Mouse (Mus musculus) testis, adult 2 months (tissue): ENCODE measurements around the gene Kif1b. TPM values are rescaled to one million over a fixed set of nuclear protein-coding genes. Genes with fewer than 3 reads are reported as not detected.

ENCODE experiments used
- H3K27ac ChIP-seq: fragments of 200-500 bp; 2 replicates; pipeline ENCODE4 v1.5.1; 2012; ENCODE audit warnings: low read depth, low read length; ENCODE audit not compliant: control insufficient read depth, insufficient read depth
- H3K27me3 ChIP-seq: fragments of 200-500 bp; 2 replicates; pipeline ENCODE4 v1.6.1; 2012; ENCODE audit warnings: mild to moderate bottlenecking, low read length, moderate library complexity; ENCODE audit not compliant: control insufficient read depth, insufficient read depth
- H3K36me3 ChIP-seq: fragments of 200-500 bp; 2 replicates; pipeline ENCODE4 v1.6.1; 2012; ENCODE audit warnings: mild to moderate bottlenecking, low read length; ENCODE audit not compliant: control insufficient read depth, insufficient read depth
- H3K4me1 ChIP-seq: fragments of 200-500 bp; 2 replicates; pipeline ENCODE4 v1.6.1; 2012; ENCODE audit warnings: low read length; ENCODE audit not compliant: control insufficient read depth, insufficient read depth
- H3K4me3 ChIP-seq: fragments of 200-500 bp; 2 replicates; pipeline ENCODE4 v1.5.1; 2012; ENCODE audit warnings: low read depth, mild to moderate bottlenecking, low read length, moderate library complexity, mixed read lengths; ENCODE audit not compliant: control insufficient read depth
- CTCF ChIP-seq: fragments of 200-500 bp; IDR thresholded peaks from 2 replicates; pipeline ENCODE4 v1.5.1; 2012; ENCODE audit warnings: low read depth, mild to moderate bottlenecking, inconsistent platforms, low read length, moderate library complexity; ENCODE audit not compliant: control insufficient read depth, insufficient read depth, insufficient replicate concordance
- POLR2A ChIP-seq: fragments of 200-500 bp; IDR thresholded peaks from 2 replicates; pipeline ENCODE4 v1.6.1; 2012; ENCODE audit warnings: low read depth, mild to moderate bottlenecking, inconsistent platforms, low read length, moderate library complexity; ENCODE audit not compliant: control insufficient read depth
- polyA plus RNA-seq: library from polyadenylated mRNA; depleted of rRNA; stranded (reverse); fragments of >200 nt; gene quantifications from 2 replicates; pipeline ENCODE4 v1.2.3, GENCODE M21; 2012

Gene Kif1b
- polyA plus RNA-seq, 1 experiment: 25.9 TPM

DNA sequence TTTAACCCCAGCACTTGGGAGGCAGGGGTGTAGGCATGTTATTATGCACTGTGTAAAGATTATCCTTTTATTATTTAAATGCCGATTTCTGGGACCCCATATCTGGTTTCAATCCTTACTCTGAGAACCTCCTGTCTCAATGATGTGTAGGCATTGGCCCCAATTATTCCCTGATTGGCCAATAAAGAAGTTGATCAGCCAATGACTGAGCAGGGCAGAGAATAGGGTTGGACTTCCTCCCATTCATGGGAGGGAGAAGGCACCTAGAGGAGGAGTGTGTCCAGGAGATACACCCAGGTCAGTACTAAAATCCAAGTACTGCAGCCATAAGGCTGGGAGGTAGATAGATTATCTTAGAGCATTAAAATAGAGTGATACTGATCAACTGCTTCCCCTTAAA is 144.3 kb downstream of the Kif1b start:
- Histone ChIP-seq H3K27me3 (no peaks in the 10 kb centered on the region), H3K36me3 (no peaks in the 10 kb centered on the region), H3K4me1 (peaks cover 5% of the 10 kb centered on the region), H3K27ac (no peak overlapping the region), H3K4me3 (no peak overlapping the region)
- no peak for TF ChIP-seq POLR2A
- no peak for TF ChIP-seq CTCF

DNA sequence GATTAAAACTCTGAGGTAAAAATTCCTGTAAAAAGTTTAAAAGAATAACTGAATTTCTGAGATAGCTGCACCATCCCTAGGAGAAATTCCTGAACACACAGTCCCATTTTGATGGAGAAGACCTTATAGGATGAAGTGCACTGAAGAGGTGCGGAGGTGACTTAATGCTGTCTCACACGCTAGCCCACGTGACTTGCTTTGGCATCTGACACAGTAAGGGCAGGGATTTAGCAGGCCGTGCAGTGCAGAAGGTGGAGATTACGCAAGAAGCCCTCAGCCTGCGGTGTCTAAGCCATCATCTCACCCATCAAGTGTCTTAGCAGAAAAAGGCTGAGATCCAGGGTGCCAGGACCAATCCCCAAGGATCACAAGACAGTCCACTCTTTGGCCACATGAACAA is 146.3 kb downstream of the Kif1b start:
- Histone ChIP-seq H3K36me3 (peaks cover 2% of the 10 kb centered on the region), H3K4me1 (no peaks in the 10 kb centered on the region; the same call in 1 of the 2 replicates), H3K4me3 (no peak overlapping the region), H3K27ac (no peak overlapping the region), H3K27me3 (no peaks in the 10 kb centered on the region)
- TF ChIP-seq CTCF (no peak), POLR2A (no peak)

DNA sequence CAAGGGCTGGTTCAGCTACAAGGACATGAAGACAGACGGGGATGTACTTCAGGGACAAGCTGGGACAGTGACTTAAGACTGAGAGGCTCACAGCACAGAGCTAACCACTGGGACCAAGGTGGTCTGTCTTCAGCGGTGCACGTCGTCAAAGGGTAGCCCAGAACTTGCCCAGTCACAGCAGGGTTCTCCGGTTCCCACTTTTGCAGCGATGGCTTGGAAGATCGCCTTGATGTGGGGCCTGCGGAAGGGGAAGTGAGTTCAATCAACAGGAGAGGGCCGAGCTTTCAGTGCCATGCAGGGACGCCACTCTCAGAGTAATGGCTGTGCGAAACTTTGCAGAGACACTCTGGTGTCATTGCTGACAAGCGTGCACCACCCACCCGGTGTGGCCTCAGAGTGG is 147.6 kb downstream of the Kif1b start:
- no peaks in the 10 kb centered on the region for H3K4me1 ChIP-seq
- H3K27ac ChIP-seq: no peak overlapping the region
- H3K36me3 ChIP-seq: peaks cover 2% of the 10 kb centered on the region
- TF ChIP-seq POLR2A (no peak), CTCF (no peak)
- H3K4me3 ChIP-seq: no peak overlapping the region
- H3K27me3 ChIP-seq: no peaks in the 10 kb centered on the region

DNA sequence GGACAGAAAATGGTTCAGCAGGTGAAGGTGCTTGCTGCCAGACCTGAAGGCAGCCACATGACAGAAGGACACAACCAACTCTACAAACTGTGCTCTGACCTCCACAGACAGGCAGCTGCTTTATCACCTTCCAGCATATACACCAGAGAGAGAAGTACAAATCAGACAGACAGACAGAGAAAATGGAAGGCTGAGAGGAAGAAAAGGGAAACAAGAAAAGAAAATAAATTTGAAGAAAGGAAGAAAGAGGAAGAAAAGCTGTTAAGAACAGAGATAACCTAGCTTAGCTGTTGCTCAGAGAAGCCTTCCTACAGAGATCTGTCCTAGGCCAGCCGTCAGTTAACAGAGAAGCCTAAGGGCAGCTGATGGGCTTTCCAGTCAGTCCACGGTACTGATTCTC is 148.3 kb downstream of the Kif1b start:
- Histone ChIP-seq H3K4me1 (no peaks in the 10 kb centered on the region), H3K36me3 (peaks cover 2% of the 10 kb centered on the region), H3K27ac (no peak overlapping the region), H3K4me3 (no peak overlapping the region), H3K27me3 (no peaks in the 10 kb centered on the region)
- no peak for TF ChIP-seq POLR2A
- no peak for TF ChIP-seq CTCF

DNA sequence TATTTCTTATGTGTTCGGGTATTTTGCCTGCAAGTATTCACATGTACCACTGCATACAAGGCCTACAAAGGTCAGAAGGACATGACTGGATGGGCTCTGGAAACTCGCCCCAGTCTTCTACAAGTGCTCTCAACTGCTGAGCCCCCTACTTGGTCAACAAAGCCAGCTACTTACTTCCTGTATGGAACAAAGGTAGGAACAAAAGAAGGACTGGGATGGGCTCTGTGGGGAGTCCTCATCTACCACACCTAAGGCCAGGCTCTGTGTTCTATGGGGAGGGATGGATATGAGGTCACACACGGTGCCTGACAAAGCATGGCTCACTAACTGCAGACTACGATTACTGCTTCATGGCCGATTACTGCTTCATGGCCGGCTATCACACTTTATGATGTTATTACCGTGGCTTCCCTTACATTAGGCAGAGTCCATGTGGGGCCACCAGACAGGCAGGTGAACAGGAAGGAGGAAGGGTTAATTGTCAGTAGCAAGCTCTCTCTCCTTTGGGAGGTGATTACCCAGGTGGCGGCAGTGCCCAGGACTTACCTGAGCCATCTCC is 150.0 kb downstream of the Kif1b start:
- TF ChIP-seq CTCF (no peak), POLR2A (no peak)

DNA sequence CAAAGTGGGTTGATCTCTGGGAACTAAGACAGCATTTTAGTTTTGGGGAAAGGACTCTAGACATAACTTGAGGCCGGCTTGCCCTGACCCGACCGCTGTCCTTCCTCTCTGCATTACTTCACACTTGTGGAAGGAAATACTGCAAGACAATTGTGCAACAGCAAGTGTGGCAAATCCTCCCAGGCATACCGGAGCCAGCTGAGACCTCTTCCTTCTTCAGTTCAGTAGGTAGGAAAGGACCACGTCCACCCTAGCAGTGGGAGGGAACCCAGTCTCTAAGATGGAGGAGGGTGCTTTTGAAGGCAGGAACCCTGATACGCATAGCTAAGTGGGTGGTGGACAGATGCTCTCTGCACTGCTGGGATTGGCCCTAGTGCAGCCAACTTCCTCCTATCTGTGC is 151.8 kb downstream of the Kif1b start:
- Histone ChIP-seq H3K4me1 (no peaks in the 10 kb centered on the region), H3K27me3 (no peaks in the 10 kb centered on the region), H3K4me3 (no peak overlapping the region), H3K27ac (no peak overlapping the region), H3K36me3 (peaks cover 2% of the 10 kb centered on the region)
- TF ChIP-seq CTCF (no peak), POLR2A (no peak)

More for the DNA sequence above, 150.0 kb downstream of the Kif1b start:
- H3K27ac ChIP-seq: no peak overlapping the region
- H3K36me3 ChIP-seq: peaks cover 2% of the 10 kb centered on the region
- no peak overlapping the region for H3K4me3 ChIP-seq
- H3K27me3 ChIP-seq: no peaks in the 10 kb centered on the region
- no peaks in the 10 kb centered on the region for H3K4me1 ChIP-seq

DNA sequence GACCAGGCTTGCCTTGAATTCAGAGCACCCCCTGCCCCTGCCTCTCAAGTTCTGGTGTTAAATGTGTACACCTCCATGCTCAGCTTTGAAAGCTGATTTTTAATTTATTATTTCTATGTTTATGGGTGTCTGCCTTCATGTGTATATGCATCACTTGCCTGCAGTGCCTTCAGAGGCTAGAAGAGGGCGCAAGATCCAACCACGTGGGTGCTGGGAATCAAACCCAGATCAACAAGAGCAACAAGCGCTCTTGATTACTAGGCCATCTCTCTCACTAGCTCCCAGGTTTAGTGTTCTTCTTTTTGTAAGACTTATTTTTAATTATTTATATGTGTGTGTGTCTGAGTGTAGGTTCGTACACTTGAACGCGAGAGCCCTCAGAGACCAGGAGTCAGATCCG is 152.6 kb downstream of the Kif1b start:
- Histone ChIP-seq H3K36me3 (peaks cover 2% of the 10 kb centered on the region), H3K4me3 (no peak overlapping the region), H3K27ac (no peak overlapping the region)

DNA sequence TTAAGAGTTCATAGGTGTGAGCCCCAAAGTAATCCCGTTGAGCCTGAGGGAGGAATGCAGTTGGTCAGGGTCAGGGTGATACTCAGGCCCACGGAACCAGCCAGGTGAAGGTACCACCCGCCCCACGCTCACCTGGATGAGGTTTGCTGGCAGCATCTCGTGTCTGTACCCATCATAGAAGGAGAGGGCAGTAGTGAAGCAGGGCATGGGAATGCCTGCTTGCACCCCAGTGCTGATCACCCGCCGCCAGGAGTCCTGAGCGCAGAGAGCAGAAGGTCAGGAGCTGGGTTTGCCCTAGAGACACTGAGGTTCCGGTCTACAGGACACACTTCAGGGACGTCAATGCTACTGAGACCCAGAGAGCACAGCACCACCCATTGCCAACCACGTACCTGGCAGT is 156.8 kb downstream of the Kif1b start:
- H3K4me3 ChIP-seq: no peak overlapping the region
- H3K4me1 ChIP-seq: peaks cover 8% of the 10 kb centered on the region
- no peaks in the 10 kb centered on the region for H3K36me3 ChIP-seq
- H3K27me3 ChIP-seq: no peaks in the 10 kb centered on the region
- H3K27ac ChIP-seq: no peak overlapping the region
- TF ChIP-seq POLR2A: no peak
- no peak for TF ChIP-seq CTCF

More for the DNA sequence above, 152.6 kb downstream of the Kif1b start:
- Histone ChIP-seq H3K27me3 (no peaks in the 10 kb centered on the region), H3K4me1 (no peaks in the 10 kb centered on the region)
- TF ChIP-seq POLR2A (no peak), CTCF (no peak)
